Mouse (Mus musculus) heart, embryonic 10.5 days (tissue): Measurements from ENCODE around the gene Slc41a1. TPM values are rescaled to one million over a fixed set of nuclear protein-coding genes. Genes with fewer than 3 reads are reported as not detected.
"Not testable (repeated sequence)": the region's sequence is repeated elsewhere in the genome, so short reads cannot be mapped to it uniquely, and the experiment has no call there.

ENCODE experiments used
- DNase-seq: peaks from one replicate; pipeline ENCODE4 v3.0.0-alpha.2; 2017; ENCODE audit warnings: low spot score
- H3K27ac ChIP-seq: fragments of 300-500 bp; sonication (generic); 2 replicates; pipeline ENCODE4 v1.5.1; 2016; ENCODE audit warnings: mild to moderate bottlenecking
- H3K27me3 ChIP-seq: fragments of 300-500 bp; sonication (generic); 2 replicates; pipeline ENCODE4 v1.6.1; 2016; ENCODE audit warnings: mild to moderate bottlenecking; ENCODE audit not compliant: poor library complexity, insufficient read depth, severe bottlenecking
- H3K36me3 ChIP-seq: fragments of 300-500 bp; sonication (generic); 2 replicates; pipeline ENCODE4 v1.6.1; 2016; ENCODE audit warnings: mild to moderate bottlenecking, moderate library complexity
- H3K4me1 ChIP-seq: fragments of 300-500 bp; sonication (generic); 2 replicates; pipeline ENCODE4 v1.6.1; 2016; ENCODE audit warnings: mild to moderate bottlenecking
- H3K4me3 ChIP-seq: fragments of 300-500 bp; sonication (generic); 2 replicates; pipeline ENCODE4 v1.5.1; 2016; ENCODE audit warnings: mild to moderate bottlenecking, moderate library complexity
- H3K9me3 ChIP-seq: fragments of 300-500 bp; sonication (generic); 2 replicates; pipeline ENCODE4 v1.6.1; 2016; ENCODE audit warnings: mild to moderate bottlenecking, moderate library complexity
- WGBS: fragments of 180-500 bp; shearing (Covaris S2); methylation state at CpG from one replicate; pipeline ENCODE4 v1.1.7; 2016; 5-methylcytosine and 5-hydroxymethylcytosine counted together
- polyA plus RNA-seq: library from polyadenylated mRNA; unstranded; fragments of >200 nt; fragmentation: Nextera tagmentation; extraction: Ambion mirVana; gene quantifications from 2 replicates; pipeline ENCODE4 v1.2.1, GENCODE M21; 2016

Slc41a1 gene
- polyA plus RNA-seq, 1 experiment from 2014 or later, result 9.6 TPM

GRCm38 (mm10) chr1:131812631-131813295 lies 14.5 kb upstream of the Slc41a1 start:
- 82% methylated on average over 9 of the region's 9 CpGs for WGBS

DNA sequence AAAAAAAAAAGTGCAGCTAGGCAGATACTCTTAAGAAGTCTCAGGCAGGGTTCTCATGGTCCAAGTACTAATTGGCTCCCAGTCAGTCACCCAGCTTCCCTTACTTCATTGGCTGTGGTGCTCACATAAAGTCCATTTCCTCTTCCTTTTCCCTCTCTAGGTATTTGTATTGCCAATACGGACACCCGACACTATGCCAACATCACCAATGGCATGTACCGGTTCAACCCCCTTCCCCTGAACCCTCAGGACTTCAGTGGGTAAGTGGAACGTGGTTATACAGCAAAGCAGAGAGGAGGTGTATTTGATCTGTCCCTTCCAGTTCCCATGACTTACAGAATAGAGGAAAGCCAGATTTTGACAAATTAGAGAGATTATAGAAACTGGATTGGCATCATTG lies 13.6 kb upstream of the Slc41a1 start:
- no peak overlapping the region for H3K27ac ChIP-seq
- peak; percentile 58 for DNase-seq
- H3K9me3 ChIP-seq, result no peaks in the 10 kb centered on the region
- H3K4me1 ChIP-seq, result peaks cover 3% of the 10 kb centered on the region; the same call in 1 of the 2 replicates
- H3K36me3 ChIP-seq, result no peaks in the 10 kb centered on the region
- H3K4me3 ChIP-seq, result no peak overlapping the region
- WGBS, result 84% methylated on average over 4 of the region's 4 CpGs
- peaks cover 21% of the 10 kb centered on the region for H3K27me3 ChIP-seq

More at GRCm38 (mm10) chr1:131812631-131813295, 14.5 kb upstream of the Slc41a1 start:
- DNase-seq, result peak; percentile 63
- Histone ChIP-seq H3K4me3 (no peak overlapping the region), H3K36me3 (no peaks in the 10 kb centered on the region), H3K27ac (no peak overlapping the region), H3K4me1 (peaks cover 3% of the 10 kb centered on the region; the same call in 1 of the 2 replicates), H3K9me3 (no peaks in the 10 kb centered on the region), H3K27me3 (peaks cover 21% of the 10 kb centered on the region)

DNA sequence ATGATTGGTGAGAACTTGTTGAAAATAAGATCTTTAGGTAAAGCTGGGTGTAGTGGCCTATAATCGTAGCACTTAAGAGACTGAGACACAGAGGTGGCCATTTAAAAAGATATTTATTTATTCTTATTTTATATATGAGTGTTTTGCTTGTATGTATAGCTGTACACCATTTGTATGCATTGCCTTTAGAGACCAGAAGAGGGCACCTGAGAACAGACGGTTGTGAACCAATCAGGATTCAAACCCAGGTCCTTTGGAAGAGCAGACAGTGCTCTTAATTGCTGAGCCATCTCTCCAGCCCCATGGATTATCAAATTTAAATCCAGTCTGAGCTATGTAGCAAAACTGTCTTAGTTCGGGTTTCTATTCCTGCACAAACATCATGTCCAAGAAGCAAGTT lies 13.1 kb upstream of the Slc41a1 start:
- Histone ChIP-seq H3K27me3 (peaks cover 21% of the 10 kb centered on the region), H3K27ac (no peak overlapping the region), H3K36me3 (no peaks in the 10 kb centered on the region), H3K4me1 (peaks cover 3% of the 10 kb centered on the region; the same call in 1 of the 2 replicates), H3K9me3 (no peaks in the 10 kb centered on the region), H3K4me3 (no peak overlapping the region)
- 79% methylated on average over 3 of the region's 3 CpGs for WGBS
- DNase-seq, result no peak

- no peak for DNase-seq
- H3K27me3 ChIP-seq, result peaks cover 8% of the 10 kb centered on the region
- 89% methylated on average over 6 of the region's 6 CpGs for WGBS
- no peak overlapping the region for H3K27ac ChIP-seq
- H3K4me3 ChIP-seq, result no peak overlapping the region
- H3K4me1 ChIP-seq, result peaks cover 3% of the 10 kb centered on the region; the same call in 1 of the 2 replicates
- no peaks in the 10 kb centered on the region for H3K36me3 ChIP-seq
- no peaks in the 10 kb centered on the region for H3K9me3 ChIP-seq
Observed at GRCm38 (mm10) chr1:131816886-131817285, 10.4 kb upstream of the Slc41a1 start.

GRCm38 (mm10) chr1:131820353-131820752 lies 6.9 kb upstream of the Slc41a1 start:
- DNase-seq, H3K4me1 ChIP-seq, H3K36me3 ChIP-seq, H3K27ac ChIP-seq, H3K27me3 ChIP-seq, H3K9me3 ChIP-seq, H3K4me3 ChIP-seq: not testable (repeated sequence)
- 66% methylated on average over 9 of the region's 9 CpGs for WGBS

- DNase-seq, result no peak
- 83% methylated on average over 10 of the region's 10 CpGs for WGBS
- Histone ChIP-seq H3K4me3 (no peak overlapping the region), H3K27me3 (peaks cover 8% of the 10 kb centered on the region), H3K9me3 (no peaks in the 10 kb centered on the region), H3K4me1 (no peaks in the 10 kb centered on the region), H3K36me3 (no peaks in the 10 kb centered on the region), H3K27ac (no peak overlapping the region)
Observed at GRCm38 (mm10) chr1:131820887-131821328, 6.4 kb upstream of the Slc41a1 start.

GRCm38 (mm10) chr1:131822292-131822691 lies 5.0 kb upstream of the Slc41a1 start:
- no peak for DNase-seq
- Histone ChIP-seq H3K36me3 (no peaks in the 10 kb centered on the region), H3K4me3 (no peak overlapping the region), H3K9me3 (no peaks in the 10 kb centered on the region), H3K27ac (no peak overlapping the region), H3K4me1 (peaks cover 4% of the 10 kb centered on the region), H3K27me3 (peaks cover 4% of the 10 kb centered on the region; the same call in 1 of the 2 replicates)
- 83% methylated on average over 8 of the region's 8 CpGs for WGBS

GRCm38 (mm10) chr1:131822856-131823492 lies 4.3 kb upstream of the Slc41a1 start:
- WGBS, result 97% methylated on average over 1 of the region's 1 CpGs
- no peak for DNase-seq

GRCm38 (mm10) chr1:131823563-131823962 lies 3.7 kb upstream of the Slc41a1 start:
- 0 out of 2 replicates have a peak, but pooled peaks cover 4% of the 10 kb centered on the region for H3K27me3 ChIP-seq
- H3K9me3 ChIP-seq, result no peaks in the 10 kb centered on the region
- H3K4me3 ChIP-seq, result no peak overlapping the region
- 39% methylated on average over 5 of the region's 5 CpGs for WGBS
- peaks cover 8% of the 10 kb centered on the region for H3K4me1 ChIP-seq
- no peak for DNase-seq
- H3K36me3 ChIP-seq, result no peaks in the 10 kb centered on the region
- no peak overlapping the region for H3K27ac ChIP-seq

More at GRCm38 (mm10) chr1:131822856-131823492, 4.3 kb upstream of the Slc41a1 start:
- Histone ChIP-seq H3K36me3 (no peaks in the 10 kb centered on the region), H3K4me1 (peaks cover 8% of the 10 kb centered on the region), H3K4me3 (no peak overlapping the region), H3K27me3 (peaks cover 4% of the 10 kb centered on the region; the same call in 1 of the 2 replicates), H3K27ac (no peak overlapping the region), H3K9me3 (no peaks in the 10 kb centered on the region)

DNA sequence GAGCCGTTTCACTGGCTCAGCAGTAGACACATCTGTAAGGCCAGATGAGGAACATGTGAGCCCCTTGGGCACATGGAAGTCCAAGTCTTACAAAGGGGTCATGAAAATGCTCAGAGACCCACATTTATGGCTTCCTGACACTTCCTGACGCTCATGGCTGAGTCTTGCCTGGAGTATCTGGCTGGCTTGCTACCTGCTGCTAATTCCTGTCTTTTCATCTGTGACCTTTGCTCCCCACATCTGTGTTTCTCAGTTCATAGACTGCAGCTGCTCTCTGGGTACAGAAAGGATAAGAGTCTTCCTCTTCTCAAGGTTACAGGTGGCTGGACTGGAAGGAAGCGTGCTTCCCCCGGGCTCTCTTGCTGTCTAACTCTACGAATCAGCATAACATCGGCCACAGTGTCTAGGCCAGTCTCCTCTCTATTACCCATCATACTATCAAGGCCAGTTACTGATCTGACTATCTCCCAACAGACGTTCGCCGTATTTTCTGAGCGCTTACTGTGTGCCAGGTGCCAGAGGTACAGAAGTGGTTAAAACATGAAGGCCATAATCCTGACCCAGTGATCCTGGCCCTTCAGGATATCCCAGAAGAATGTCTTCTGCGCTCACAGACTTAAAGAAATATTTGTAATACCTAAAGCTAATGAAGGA lies 2.6 kb upstream of the Slc41a1 start:
- DNase-seq, result no peak
- H3K4me1 ChIP-seq, result peaks cover 13% of the 10 kb centered on the region
- no peak overlapping the region for H3K27ac ChIP-seq
- H3K4me3 ChIP-seq, result no peak overlapping the region
- H3K27me3 ChIP-seq, result 0 out of 2 replicates have a peak, but pooled peaks cover 4% of the 10 kb centered on the region
- no peaks in the 10 kb centered on the region for H3K9me3 ChIP-seq
- H3K36me3 ChIP-seq, result no peaks in the 10 kb centered on the region
- 83% methylated on average over 11 of the region's 11 CpGs for WGBS

DNA sequence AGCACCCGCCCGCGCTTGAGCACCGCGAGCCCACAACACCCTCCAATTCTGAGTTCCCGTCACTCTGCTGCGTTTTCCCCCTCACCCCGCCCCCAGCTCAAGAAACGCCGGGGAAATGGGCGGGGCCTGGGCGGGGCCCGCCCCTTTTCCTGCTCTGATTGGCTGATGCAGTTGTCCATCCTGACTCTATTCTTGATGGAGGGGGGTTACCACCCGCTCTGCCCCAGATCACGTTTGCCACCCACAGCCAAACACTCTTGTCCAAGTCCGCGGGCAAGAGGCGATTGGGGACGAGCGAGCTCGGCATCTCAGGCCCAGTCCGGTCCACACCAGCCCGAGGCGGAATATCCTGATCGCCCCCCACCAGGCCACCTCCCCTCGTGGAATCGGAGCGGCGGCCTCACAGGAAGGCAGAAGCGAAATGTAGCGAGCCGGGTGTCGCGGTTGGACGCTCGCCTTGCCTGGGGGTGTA lies 530 bp downstream of the Slc41a1 start:
- DNase-seq, result peak; percentile 98
- H3K27ac ChIP-seq, result peak overlapping the region; percentile 94
- H3K27me3 ChIP-seq, result 0 out of 2 replicates have a peak, but pooled peaks cover 4% of the 10 kb centered on the region
- WGBS, result under 1% methylated on average over 36 of the region's 36 CpGs
- no peaks in the 10 kb centered on the region for H3K9me3 ChIP-seq
- H3K36me3 ChIP-seq, result peaks cover 18% of the 10 kb centered on the region
- H3K4me1 ChIP-seq, result peaks cover 25% of the 10 kb centered on the region
- peak overlapping the region; percentile 88 for H3K4me3 ChIP-seq

- peak; percentile 83 for DNase-seq
- H3K36me3 ChIP-seq, result peaks cover 23% of the 10 kb centered on the region
Observed at GRCm38 (mm10) chr1:131828297-131829126, 1.2 kb downstream of the Slc41a1 start.

More at GRCm38 (mm10) chr1:131828297-131829126, 1.2 kb downstream of the Slc41a1 start:
- Histone ChIP-seq H3K27me3 (0 out of 2 replicates have a peak, but pooled peaks cover 4% of the 10 kb centered on the region), H3K27ac (peak overlapping the region; percentile 94), H3K9me3 (no peaks in the 10 kb centered on the region), H3K4me1 (peaks cover 25% of the 10 kb centered on the region), H3K4me3 (peak overlapping the region; percentile 88)
- WGBS, result 2% methylated on average over 22 of the region's 22 CpGs
